Mouse (Mus musculus) urinary bladder, postnatal 36 days (tissue): ENCODE measurements at regions not wholly inside any gene's neighbourhood (a gene's known extent, or its start where the extent isn't known, plus 50 kb on each side); places are given as distances from the start of the nearest gene placed in this dataset.
A peak's percentile ranks its signal among the peaks of the same experiment; 100 is the strongest.

Experiments
- DNase-seq, 2 experiments: peaks; one replicate each; pipeline ENCODE4 v3.0.0; 2022; ENCODE audit warnings: low spot score in 2 of 2, mixed read lengths in 1 of 2

- DNase-seq: no peak
Measured at GRCm38 (mm10) chr5:46794028-46794705, 936.8 kb upstream of the Lcorl start.

DNA sequence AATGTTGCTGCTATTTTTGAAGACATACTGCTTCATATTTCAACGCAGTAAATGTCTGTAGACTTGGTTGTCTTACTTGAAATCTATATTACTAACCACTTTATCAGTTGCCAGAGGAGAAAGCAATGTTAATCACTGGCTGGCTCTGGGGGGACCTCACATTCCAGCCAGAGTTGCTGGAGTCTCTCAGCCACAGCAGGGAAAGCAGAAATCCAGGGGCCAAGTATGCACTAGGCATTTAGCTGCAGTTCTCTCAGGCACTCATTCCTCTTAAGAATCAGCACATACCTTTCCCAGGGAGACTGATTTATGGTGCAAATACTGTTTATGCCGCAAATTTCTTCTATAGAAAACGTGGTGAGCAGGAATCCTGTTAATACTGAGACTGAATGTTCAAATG lies 933.6 kb upstream of the Lcorl start:
- DNase-seq: no peak

GRCm38 (mm10) chr5:46790536-46790935 lies 933.1 kb upstream of the Lcorl start:
- peak in 1 of 2 experiments; percentile 3 for DNase-seq

GRCm38 (mm10) chr5:46787079-46787478 lies 929.7 kb upstream of the Lcorl start:
- DNase-seq: no peak

GRCm38 (mm10) chr5:46756094-46756493 lies 898.7 kb upstream of the Lcorl start:
- DNase-seq: no peak

- DNase-seq: no peak
Measured at GRCm38 (mm10) chr5:46740034-46740582, 882.7 kb upstream of the Lcorl start.

DNA sequence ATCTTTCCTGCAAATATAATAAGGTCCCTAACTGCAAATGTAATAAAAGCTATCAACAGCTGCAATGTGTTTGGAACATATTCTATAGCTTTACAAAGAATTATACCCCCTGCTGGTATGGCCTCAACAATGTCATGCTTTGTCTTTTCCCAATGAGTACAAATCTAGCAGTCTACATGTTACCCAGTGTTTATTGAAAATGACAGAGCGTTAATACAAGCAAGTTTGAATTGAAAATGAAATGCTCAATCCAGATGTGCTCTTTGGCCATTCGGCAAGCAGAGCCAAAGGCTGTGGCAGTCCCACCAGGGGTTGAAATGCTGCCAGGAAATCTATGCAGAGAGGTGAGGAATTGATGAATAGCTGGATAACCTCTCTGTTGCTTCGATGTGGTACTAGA lies 875.1 kb upstream of the Lcorl start:
- no peak for DNase-seq

GRCm38 (mm10) chr5:46732025-46732424 lies 874.6 kb upstream of the Lcorl start:
- no peak for DNase-seq

DNA sequence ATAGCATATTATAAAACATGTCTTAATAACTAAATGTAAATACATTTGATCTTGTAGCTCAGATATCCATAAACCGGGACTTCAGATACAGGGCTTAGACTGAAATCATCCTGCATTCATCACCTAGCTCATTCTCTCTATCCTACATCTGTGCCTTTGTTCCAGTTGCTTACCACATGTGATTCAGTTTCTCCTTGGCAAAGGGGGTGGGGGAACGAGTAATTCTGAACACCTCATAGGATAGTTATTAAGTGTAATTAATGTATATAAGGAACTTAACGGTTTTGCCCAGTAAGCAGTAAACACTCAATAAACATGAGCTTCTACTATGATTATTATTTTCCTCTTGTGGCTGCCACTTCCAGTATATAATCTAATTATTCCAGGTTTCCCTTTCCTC lies 873.9 kb upstream of the Lcorl start:
- DNase-seq: no peak

- DNase-seq: no peak
Measured at GRCm38 (mm10) chr5:46709596-46709995, 852.2 kb upstream of the Lcorl start.

DNA sequence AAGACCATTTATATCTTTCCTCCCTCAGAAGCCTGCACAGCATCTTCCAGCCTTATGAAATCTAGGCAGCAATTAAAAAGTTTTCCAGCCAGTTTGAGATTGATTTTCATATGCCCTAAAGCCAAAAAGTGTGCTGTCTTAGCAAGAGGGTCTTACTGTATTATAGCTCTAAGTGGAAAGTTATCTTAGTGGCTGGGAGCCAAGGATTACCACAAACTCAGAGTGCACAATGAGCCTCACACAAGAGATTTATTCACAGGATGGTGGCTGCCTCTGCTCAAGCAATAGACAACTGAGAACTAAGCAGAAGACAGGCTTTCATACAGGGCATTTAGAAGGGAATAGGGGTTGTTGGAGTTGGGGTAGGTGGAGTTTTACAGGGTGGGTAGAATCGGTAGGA lies 850.4 kb upstream of the Lcorl start:
- DNase-seq: no peak

- DNase-seq: no peak
Measured at GRCm38 (mm10) chr5:46707021-46707420, 849.6 kb upstream of the Lcorl start.

GRCm38 (mm10) chr5:46678007-46678406 lies 820.6 kb upstream of the Lcorl start:
- no peak for DNase-seq

GRCm38 (mm10) chr5:46674810-46675502 lies 817.5 kb upstream of the Lcorl start:
- DNase-seq: no peak

DNA sequence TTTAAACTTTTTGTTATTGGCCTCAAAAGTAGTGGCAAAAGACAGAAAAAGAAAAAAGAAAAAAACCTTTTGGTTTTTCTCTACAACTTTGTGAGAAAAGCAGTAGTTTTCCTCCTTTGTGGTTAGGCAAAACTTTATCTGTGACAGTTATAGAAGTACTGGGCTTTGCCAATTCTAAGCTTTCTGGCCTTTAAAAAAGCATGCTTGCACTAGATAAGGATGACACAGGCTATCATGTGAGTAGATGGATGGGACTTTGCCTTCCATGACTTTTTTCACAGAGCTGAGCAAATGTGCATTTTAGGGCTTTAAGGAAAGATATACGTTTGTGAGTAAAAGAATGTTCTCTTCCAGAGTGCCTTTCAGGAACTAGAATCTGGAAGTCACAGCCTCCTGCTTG lies 816.0 kb upstream of the Lcorl start:
- no peak for DNase-seq

DNA sequence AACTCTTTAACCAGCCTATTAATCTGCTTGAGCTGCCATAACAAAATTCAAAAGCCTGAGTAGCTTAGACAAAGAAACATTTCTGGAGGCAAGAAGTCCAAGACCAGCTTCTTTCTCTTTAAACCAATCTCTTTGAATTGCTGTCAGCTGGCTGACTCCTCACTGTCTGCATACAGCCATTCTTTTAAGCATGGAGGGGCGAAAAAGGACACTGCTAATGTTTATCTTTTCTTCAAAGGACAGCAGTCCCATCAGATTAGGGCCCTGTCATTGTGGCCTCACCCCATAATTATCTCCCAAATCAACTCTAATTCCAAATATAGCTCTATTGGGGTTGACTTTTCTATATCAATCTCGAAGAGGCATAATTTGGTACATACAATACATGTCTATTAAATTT lies 813.1 kb upstream of the Lcorl start:
- no peak for DNase-seq

GRCm38 (mm10) chr5:46666250-46666649 lies 808.8 kb upstream of the Lcorl start:
- no peak for DNase-seq

DNA sequence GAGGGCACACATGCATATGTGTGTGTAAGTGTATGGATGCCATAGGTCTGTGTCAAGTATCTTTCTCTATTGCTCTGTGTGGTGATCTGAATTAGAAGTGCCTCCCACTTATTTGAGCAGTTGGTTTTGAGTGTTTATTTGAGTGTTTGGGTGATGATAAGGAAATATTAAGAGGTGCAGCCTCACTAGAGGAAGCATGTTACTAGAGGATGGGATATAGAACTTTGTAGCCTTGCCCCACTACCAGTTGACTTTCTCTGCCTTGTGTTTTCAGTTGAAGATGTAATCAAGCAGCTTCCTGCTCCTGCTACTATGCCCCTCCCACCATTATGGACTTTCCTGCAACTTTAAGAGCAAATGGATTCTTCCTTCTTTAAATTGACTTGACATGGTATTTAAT lies 799.6 kb upstream of the Lcorl start:
- no peak for DNase-seq

- DNase-seq: no peak
Measured at GRCm38 (mm10) chr5:46654189-46654588, 796.8 kb upstream of the Lcorl start.

DNA sequence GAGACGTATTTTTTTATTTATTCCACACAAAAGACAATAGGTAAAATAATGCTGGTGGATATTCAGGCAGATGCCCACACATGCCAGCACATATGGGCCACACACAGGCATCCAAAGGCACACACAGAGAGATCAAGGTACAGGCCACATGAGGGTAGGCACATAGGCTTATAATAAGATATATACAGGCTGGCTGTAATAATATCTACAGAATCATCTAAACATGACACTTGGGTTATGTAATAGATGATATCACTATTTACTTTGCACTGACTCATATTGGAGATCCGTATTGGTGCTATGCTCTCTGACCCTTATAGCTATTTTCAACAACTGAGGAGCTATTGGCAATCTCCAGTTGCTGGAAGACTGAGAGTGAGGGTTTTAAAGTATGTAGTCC lies 785.6 kb upstream of the Lcorl start:
- no peak for DNase-seq

- no peak for DNase-seq
Measured at GRCm38 (mm10) chr5:46635116-46635668, 777.8 kb upstream of the Lcorl start.
